Comparison of ENCODE assay signal across 28 mouse cellular contexts in the genomic region with DNA sequence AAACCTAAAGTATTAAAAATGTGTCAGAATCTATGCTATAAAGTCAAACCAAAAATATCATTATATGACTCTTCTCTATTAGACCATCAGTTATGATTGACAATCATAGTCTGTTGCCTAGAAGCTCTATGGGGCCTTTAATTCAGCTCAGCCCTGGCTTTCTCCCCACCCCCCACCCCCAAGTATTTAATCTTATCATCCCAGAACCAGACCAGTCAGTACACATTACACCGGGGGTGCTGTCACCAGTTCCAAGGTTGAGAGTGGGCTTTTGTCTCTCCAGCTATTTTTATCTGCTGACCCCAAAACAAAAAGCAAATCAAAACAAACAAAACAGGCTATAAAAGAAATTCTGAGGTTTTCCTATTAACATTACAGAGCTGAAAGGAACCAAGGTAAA.
"Had no signal": no experiment of that assay in that cellular context is flagged by ENCODE, and none has a peak within 500 bp of the region (broad histone marks: within the 10 kb centered on the region; RNA-seq: fewer than 3 reads in every experiment).

No protein-coding gene starts in this region.

- H3K27ac ChIP-seq: embryonic facial prominence, embryonic 10.5 days; embryonic facial prominence, embryonic 12.5 days; embryonic facial prominence, embryonic 13.5 days; embryonic facial prominence, embryonic 15.5 days; forebrain, embryonic 10.5 days; forebrain, embryonic 12.5 days; forebrain, embryonic 13.5 days; forebrain, embryonic 15.5 days; gastrocnemius, adult 2 months; heart, adult 2 months had no signal

- H3K9ac ChIP-seq: embryonic facial prominence, embryonic 12.5 days; embryonic facial prominence, embryonic 13.5 days; embryonic facial prominence, embryonic 15.5 days; forebrain, embryonic 12.5 days; forebrain, embryonic 13.5 days; forebrain, embryonic 15.5 days; forebrain, postnatal 0 days had no signal

- H3K4me1 ChIP-seq: embryonic facial prominence, embryonic 10.5 days; embryonic facial prominence, embryonic 12.5 days; embryonic facial prominence, embryonic 13.5 days; embryonic facial prominence, embryonic 15.5 days; forebrain, embryonic 10.5 days; forebrain, embryonic 12.5 days; forebrain, embryonic 13.5 days; forebrain, embryonic 15.5 days had no signal

- ATAC-seq: forebrain, embryonic 13.5 days; forebrain, embryonic 14.5 days; forebrain, embryonic 15.5 days; forebrain, embryonic 16.5 days; forebrain, postnatal 0 days had no signal

- H3K4me3 ChIP-seq: embryonic facial prominence, embryonic 10.5 days; embryonic facial prominence, embryonic 12.5 days; embryonic facial prominence, embryonic 13.5 days; embryonic facial prominence, embryonic 15.5 days; erythroblast, embryonic 14.5 days; forebrain, embryonic 10.5 days; forebrain, embryonic 12.5 days; forebrain, embryonic 13.5 days; forebrain, embryonic 15.5 days; gastrocnemius, adult 2 months; heart, adult 2 months had no signal

- H3K27me3 ChIP-seq: embryonic facial prominence, embryonic 12.5 days; embryonic facial prominence, embryonic 13.5 days; embryonic facial prominence, embryonic 15.5 days; forebrain, embryonic 12.5 days; forebrain, embryonic 13.5 days; forebrain, embryonic 15.5 days had no signal

- DNase-seq: cerebellum, adult 2 months; cerebellum, adult 8-10 months; cerebellum, adult 9-10 months; cerebellum, adult 9-11 months; cerebellum, postnatal 10 days; cerebellum, postnatal 14 days; cerebellum, postnatal 25 days; cerebellum, postnatal 36 days; embryo, embryonic 11 days; forebrain, postnatal 0 days; gastrocnemius, adult 2 months; gastrocnemius, postnatal 10 days; gastrocnemius, postnatal 14 days; gastrocnemius, postnatal 25 days; gastrocnemius, postnatal 36 days; heart, adult 18-20 months; heart, adult 2 months had no signal

- H3K9me3 ChIP-seq: embryonic facial prominence, embryonic 15.5 days; forebrain, embryonic 12.5 days had no signal

- H3K36me3 ChIP-seq: embryonic facial prominence, embryonic 10.5 days; embryonic facial prominence, embryonic 12.5 days; embryonic facial prominence, embryonic 13.5 days; embryonic facial prominence, embryonic 15.5 days; forebrain, embryonic 10.5 days; forebrain, embryonic 12.5 days; forebrain, embryonic 15.5 days had no signal

- H3K4me2 ChIP-seq: embryonic facial prominence, embryonic 12.5 days; embryonic facial prominence, embryonic 13.5 days; embryonic facial prominence, embryonic 15.5 days; forebrain, embryonic 12.5 days; forebrain, embryonic 13.5 days; forebrain, embryonic 15.5 days had no signal
